Mouse (Mus musculus) embryonic fibroblast, embryonic 13.5 days (primary cell): ENCODE results near the gene Nr2f6.
"Not testable (repeated sequence)": the region's sequence is repeated elsewhere in the genome, so short reads cannot be mapped to it uniquely, and the experiment has no call there.

Experiments used
- CTCF ChIP-seq: IDR thresholded peaks from 2 replicates; pipeline ENCODE4 v1.5.1; 2011; ENCODE audit warnings: mild to moderate bottlenecking, control low read depth, low read length, moderate library complexity, borderline replicate concordance; ENCODE audit not compliant: insufficient read depth
- POLR2A ChIP-seq: IDR thresholded peaks from 2 replicates; pipeline ENCODE4 v1.6.1; 2011; ENCODE audit warnings: low read depth, mild to moderate bottlenecking, control low read depth, low read length, moderate library complexity

DNA sequence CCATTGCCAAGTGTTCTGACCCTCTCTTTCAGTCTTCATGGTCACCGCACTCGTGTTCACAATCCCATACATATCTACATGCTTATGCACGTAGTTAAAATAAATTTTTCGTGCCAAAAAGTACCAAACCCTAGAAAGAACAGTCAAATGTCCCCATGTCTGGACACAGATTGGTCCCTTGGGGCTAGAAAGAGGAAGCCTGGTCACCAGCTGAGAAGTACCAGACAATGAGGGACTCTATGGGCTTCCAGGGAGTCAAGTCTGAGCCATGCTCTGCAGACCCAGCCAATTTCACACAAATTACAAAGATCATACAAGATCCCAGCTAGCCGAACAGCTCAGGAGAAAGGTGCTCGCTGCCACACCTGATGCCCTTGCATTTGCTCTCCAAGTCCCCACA lies 43.9 kb downstream of the Nr2f6 start:
- TF ChIP-seq CTCF, POLR2A: not testable (repeated sequence)
